Mouse (Mus musculus): Measurements from ENCODE around the gene Nav3. TPM values are rescaled to one million over a fixed set of nuclear protein-coding genes. Genes with fewer than 3 reads are reported as not detected.

Gene Nav3
- total RNA-seq, 2 experiments from 2014 or later: 1.3 to 1.4 TPM

GRCm38 (mm10) chr10:110192881-110193280 is 263.1 kb downstream of the Nav3 start:
- DNase-seq (ENCODE audit: low spot score): no peak

- no peak for DNase-seq (ENCODE audit: low spot score)
These were observed 263.8 kb downstream of the Nav3 start for GRCm38 (mm10) chr10:110192026-110192805.

- no peak for DNase-seq (ENCODE audit: low spot score)
These were observed 269.8 kb downstream of the Nav3 start for GRCm38 (mm10) chr10:110186242-110186641.

GRCm38 (mm10) chr10:110175874-110176273 is 280.1 kb downstream of the Nav3 start:
- DNase-seq (ENCODE audit: low spot score): no peak

- no peak for DNase-seq (ENCODE audit: low spot score)
These were observed 286.6 kb downstream of the Nav3 start for GRCm38 (mm10) chr10:110169416-110169815.

GRCm38 (mm10) chr10:110168892-110169291 is 287.1 kb downstream of the Nav3 start:
- no peak for DNase-seq (ENCODE audit: low spot score)

GRCm38 (mm10) chr10:110162596-110162995 is 293.4 kb downstream of the Nav3 start:
- DNase-seq (ENCODE audit: low spot score): no peak

- DNase-seq (ENCODE audit: low spot score): no peak
These were observed 295.1 kb downstream of the Nav3 start for GRCm38 (mm10) chr10:110160894-110161293.

- DNase-seq (ENCODE audit: low spot score): no peak
These were observed 296.5 kb downstream of the Nav3 start for GRCm38 (mm10) chr10:110159548-110159947.

- no peak for DNase-seq (ENCODE audit: low spot score)
These were observed 297.9 kb downstream of the Nav3 start for GRCm38 (mm10) chr10:110158122-110158521.

- no peak for DNase-seq (ENCODE audit: low spot score)
These were observed 299.6 kb downstream of the Nav3 start for GRCm38 (mm10) chr10:110156412-110156811.

- DNase-seq (ENCODE audit: low spot score): no peak
These were observed 300.5 kb downstream of the Nav3 start for GRCm38 (mm10) chr10:110155494-110155893.

- no peak for DNase-seq (ENCODE audit: low spot score)
These were observed 301.1 kb downstream of the Nav3 start for GRCm38 (mm10) chr10:110154873-110155237.

- no peak for DNase-seq (ENCODE audit: low spot score)
These were observed 301.8 kb downstream of the Nav3 start for GRCm38 (mm10) chr10:110154001-110154872.

- no peak for DNase-seq (ENCODE audit: low spot score)
These were observed 335.4 kb downstream of the Nav3 start for GRCm38 (mm10) chr10:110120572-110120971.

- DNase-seq (ENCODE audit: low spot score): no peak
These were observed 338.7 kb downstream of the Nav3 start for GRCm38 (mm10) chr10:110117341-110117740.

- DNase-seq (ENCODE audit: low spot score): no peak
These were observed 343.1 kb downstream of the Nav3 start for GRCm38 (mm10) chr10:110112669-110113458.

GRCm38 (mm10) chr10:110103255-110103654 is 352.7 kb downstream of the Nav3 start:
- no peak for DNase-seq (ENCODE audit: low spot score)

- DNase-seq (ENCODE audit: low spot score): peak; percentile 7
These were observed 353.8 kb downstream of the Nav3 start for GRCm38 (mm10) chr10:110102231-110102630.

GRCm38 (mm10) chr10:110094433-110094832 is 361.6 kb downstream of the Nav3 start:
- DNase-seq (ENCODE audit: low spot score): no peak

GRCm38 (mm10) chr10:110088444-110089061 is 367.5 kb downstream of the Nav3 start:
- DNase-seq (ENCODE audit: low spot score): no peak
